Comparison of ENCODE assay signal across 11 mouse cellular contexts in genomic region chr5:148549307-148549706, GRCm38 (mm10). TPM values are rescaled to one million over a fixed set of nuclear protein-coding genes. Genes with fewer than 3 reads are reported as not detected.
A peak's percentile ranks its signal among the peaks of the same experiment; 100 is the strongest.
DNase-seq lines count a peak whose midpoint lies in the region; ATAC-seq and TF ChIP-seq lines count a peak whose summit lies in the region.
"Had no signal": no experiment of that assay in that cellular context is flagged by ENCODE, and none has a peak within 500 bp of the region (broad histone marks: within the 10 kb centered on the region; RNA-seq: fewer than 3 reads in every experiment).

No protein-coding gene starts in this region.

- H3K4me1 ChIP-seq in bone marrow macrophage, adult 2 months (ENCODE audit: control insufficient read depth, insufficient read depth, low read length): peaks cover 36% of the 10 kb centered on the region
- H3K4me1 ChIP-seq in forebrain, embryonic 15.5 days: peaks cover 48% of the 10 kb centered on the region
- H3K4me1 ChIP-seq in midbrain, embryonic 14.5 days (ENCODE audit: control insufficient read depth, insufficient read depth, low read length): peaks cover 30% of the 10 kb centered on the region

- peak overlapping the region; percentile 51; the same call in 1 of the 2 replicates for H3K27ac ChIP-seq in layer of hippocampus, adult 2 months
- no peak overlapping the region for H3K27ac ChIP-seq in bone marrow macrophage, adult 2 months (ENCODE audit: insufficient read depth, low read depth, low read length)
- no peak overlapping the region for H3K27ac ChIP-seq in forebrain, embryonic 15.5 days (replicated peaks)
- no peak overlapping the region for H3K27ac ChIP-seq in midbrain, embryonic 14.5 days (replicated peaks; ENCODE audit: low read depth, low read length)

- no peaks in the 10 kb centered on the region for H3K9me3 ChIP-seq in forebrain, embryonic 15.5 days
- H3K9me3 ChIP-seq in midbrain, embryonic 14.5 days (ENCODE audit: control insufficient read depth, low read length): no peaks in the 10 kb centered on the region

- 12% methylated on average over 4 of the region's 4 CpGs for WGBS in forebrain, embryonic 15.5 days
- 15% methylated on average over 4 of the region's 4 CpGs for WGBS in midbrain, embryonic 14.5 days

- no peaks in the 10 kb centered on the region for H3K27me3 ChIP-seq in forebrain, embryonic 15.5 days
- H3K27me3 ChIP-seq in midbrain, embryonic 14.5 days (ENCODE audit: control insufficient read depth, insufficient read depth, low read length): no peaks in the 10 kb centered on the region

- peak overlapping the region; percentile 70 for H3K4me3 ChIP-seq in layer of hippocampus, adult 2 months
- H3K4me3 ChIP-seq in bone marrow macrophage, adult 2 months (ENCODE audit: insufficient read depth, low read length): 0 out of 2 replicates have a peak overlapping the region, but pooled peaks have one; percentile 0
- H3K4me3 ChIP-seq in forebrain, embryonic 15.5 days: peak overlapping the region; percentile 86
- H3K4me3 ChIP-seq in midbrain, embryonic 14.5 days (replicated peaks; ENCODE audit: low read depth, low read length): peak overlapping the region; percentile 68; the same call in 1 of the 2 replicates

- no peak for ATAC-seq in forebrain, embryonic 15.5 days (replicated peaks)
- ATAC-seq in midbrain, embryonic 14.5 days (ENCODE audit: low FRiP score, low TSS enrichment): no peak
- ATAC-seq in megakaryocyte-erythroid progenitor cell, adult 5-6 weeks (replicated peaks; ENCODE audit: low FRiP score, low TSS enrichment, poor library complexity, severe bottlenecking): no peak

- H3K4me2 ChIP-seq in forebrain, embryonic 15.5 days (replicated peaks): peak overlapping the region; percentile 12; the same call in 1 of the 2 replicates
- peak overlapping the region; percentile 74 for H3K4me2 ChIP-seq in midbrain, embryonic 14.5 days (ENCODE audit: low read length)

- no peak for DNase-seq in layer of hippocampus, adult 2 months (ENCODE audit: low spot score in 2 of 2)
- no peak for DNase-seq in layer of hippocampus, postnatal 25 days (ENCODE audit: extremely low spot score in 1 of 2, low spot score in 1 of 2)
- DNase-seq in midbrain, embryonic 14.5 days: no peak
- DNase-seq in testis, postnatal 10 days (ENCODE audit: low spot score): no peak
- no peak for DNase-seq in left cerebral cortex, adult 8-10 months (ENCODE audit: low spot score in 2 of 2)
- DNase-seq: kidney, adult 18-20 months; lung, postnatal 4 days; right cerebral cortex, postnatal 14 days had no signal

- TF ChIP-seq CTCF in layer of hippocampus, adult 2 months (conservative IDR thresholded peaks at IDR 0.05): no peak
- no peak for TF ChIP-seq CTCF in bone marrow macrophage, adult 2 months (IDR thresholded peaks at IDR 0.05; ENCODE audit: low read depth, low read length)

- TF ChIP-seq POLR2A in bone marrow macrophage, adult 2 months (IDR thresholded peaks at IDR 0.05; ENCODE audit: borderline replicate concordance, low read depth, low read length): no peak

- no peak overlapping the region for H3K9ac ChIP-seq in forebrain, embryonic 15.5 days (replicated peaks)
- no peak overlapping the region for H3K9ac ChIP-seq in midbrain, embryonic 14.5 days (replicated peaks; ENCODE audit: low read length)

- no peaks in the 10 kb centered on the region for H3K36me3 ChIP-seq in forebrain, embryonic 15.5 days
- H3K36me3 ChIP-seq in midbrain, embryonic 14.5 days (ENCODE audit: control insufficient read depth, insufficient read depth, low read length): no peaks in the 10 kb centered on the region

RNA-seq across cellular contexts. Expression of gene Ubl3, which starts 3.3 kb away (rescaled TPM):
- 100 to 1,000 TPM; 221 to 227 TPM for total RNA-seq in layer of hippocampus, adult 2 months (2021)
- 100 to 1,000 TPM; 232 to 264 TPM for total RNA-seq in layer of hippocampus, postnatal 25 days (2021)
- polyA plus RNA-seq in bone marrow macrophage, adult 2 months (2012; ENCODE audit: insufficient read depth, insufficient read length, missing spikeins): 185 and 195 TPM in 2 replicates
- polyA plus RNA-seq in forebrain, embryonic 15.5 days (2015; fragmentation: Nextera tagmentation; extraction: Ambion mirVana): 87.8 and 91.1 TPM in 2 replicates
- polyA plus RNA-seq in midbrain, embryonic 14.5 days (2014; fragmentation: Nextera tagmentation; extraction: Ambion mirVana): 75.7 and 87.9 TPM in 2 replicates
- 13.0 and 14.7 TPM in 2 replicates for total RNA-seq in megakaryocyte-erythroid progenitor cell, adult 5-6 weeks (2014; fragmentation: Nextera tagmentation)
- 19.3 and 20.6 TPM in 2 replicates for total RNA-seq in megakaryocyte-erythroid progenitor cell, adult 5-6 weeks (2017)
- total RNA-seq in left cerebral cortex, adult 8-10 months (2022): 100 to 1,000 TPM; 216 to 240 (median 236) TPM

Comparison
In these comparisons a context has a peak if more than half of its experiments do, and no peak if none do; other contexts are left out.
1. H3K4me3 ChIP-seq: peak in every context shown above with its lines; median percentile 86 in forebrain, embryonic 15.5 days; 70 in layer of hippocampus, adult 2 months; 68 in midbrain, embryonic 14.5 days; 0 in bone marrow macrophage, adult 2 months.
2. RNA of gene Ubl3, which starts 3.3 kb away (total RNA-seq): 232 to 264 TPM in layer of hippocampus, postnatal 25 days, 216 to 240 TPM in left cerebral cortex, adult 8-10 months and 221 to 227 TPM in layer of hippocampus, adult 2 months; 13.0 to 20.6 TPM in megakaryocyte-erythroid progenitor cell, adult 5-6 weeks; every median in the first group is over 10 times any median in the second.